Mouse (Mus musculus): Measurements from ENCODE around the gene Gpr18.

Gene Gpr18

GRCm38 (mm10) chr14:121922016-121922415 is 6.4 kb upstream of the Gpr18 start:
- no peak for DNase-seq (ENCODE audit: low spot score)

- DNase-seq (ENCODE audit: low spot score): no peak
Measured at GRCm38 (mm10) chr14:121920511-121921124, 5.0 kb upstream of the Gpr18 start.

GRCm38 (mm10) chr14:121919752-121920151 is 4.2 kb upstream of the Gpr18 start:
- no peak for DNase-seq (ENCODE audit: low spot score)

- no peak for DNase-seq (ENCODE audit: low spot score)
Measured at GRCm38 (mm10) chr14:121918266-121918665, 2.7 kb upstream of the Gpr18 start.

GRCm38 (mm10) chr14:121916311-121917094 is 922 bp upstream of the Gpr18 start:
- DNase-seq (ENCODE audit: low spot score): no peak

DNA sequence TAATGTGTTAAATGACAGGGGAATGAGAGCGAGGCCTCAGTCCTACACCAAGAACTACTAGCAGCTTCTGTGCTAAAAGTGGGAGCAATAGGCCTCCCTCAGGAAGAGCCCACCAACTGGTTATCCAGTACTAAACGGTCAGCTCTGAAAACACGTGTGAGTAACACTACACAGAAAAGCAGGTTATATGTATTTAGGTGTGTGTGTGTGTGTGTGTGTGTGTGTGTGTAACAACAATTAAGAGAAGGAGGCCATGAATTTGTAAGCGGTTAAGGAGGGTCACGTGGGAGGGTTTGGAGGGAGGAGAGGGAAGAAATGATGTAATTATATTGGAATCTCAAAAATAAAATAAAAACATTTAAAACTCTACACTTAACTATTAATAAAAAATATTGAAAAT is 438 bp downstream of the Gpr18 start:
- DNase-seq (ENCODE audit: low spot score): no peak

DNA sequence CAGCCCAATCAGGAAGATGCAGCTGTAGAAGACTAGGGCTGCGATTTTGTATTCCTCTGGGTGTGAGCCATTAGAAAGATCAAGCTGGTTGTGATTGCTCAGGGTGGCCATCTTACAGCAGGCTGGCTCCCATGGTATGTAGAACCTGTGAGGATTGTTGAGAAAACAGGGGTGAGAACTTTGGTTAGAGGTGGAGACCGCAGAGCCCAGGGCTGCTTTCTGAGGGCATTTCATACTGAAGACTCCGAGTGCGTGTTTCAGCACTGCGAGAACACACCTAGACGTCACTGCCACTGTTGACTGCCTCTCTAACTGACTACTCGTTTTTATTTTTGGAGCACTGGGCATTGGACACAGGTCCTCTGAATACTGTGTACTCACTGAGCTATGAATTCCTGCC is 3.1 kb downstream of the Gpr18 start:
- no peak for DNase-seq (ENCODE audit: low spot score)

- DNase-seq (ENCODE audit: low spot score): no peak
Measured at GRCm38 (mm10) chr14:121909868-121910267, 5.7 kb downstream of the Gpr18 start.

- no peak for DNase-seq (ENCODE audit: low spot score)
Measured at GRCm38 (mm10) chr14:121906992-121907681, 8.4 kb downstream of the Gpr18 start.

DNA sequence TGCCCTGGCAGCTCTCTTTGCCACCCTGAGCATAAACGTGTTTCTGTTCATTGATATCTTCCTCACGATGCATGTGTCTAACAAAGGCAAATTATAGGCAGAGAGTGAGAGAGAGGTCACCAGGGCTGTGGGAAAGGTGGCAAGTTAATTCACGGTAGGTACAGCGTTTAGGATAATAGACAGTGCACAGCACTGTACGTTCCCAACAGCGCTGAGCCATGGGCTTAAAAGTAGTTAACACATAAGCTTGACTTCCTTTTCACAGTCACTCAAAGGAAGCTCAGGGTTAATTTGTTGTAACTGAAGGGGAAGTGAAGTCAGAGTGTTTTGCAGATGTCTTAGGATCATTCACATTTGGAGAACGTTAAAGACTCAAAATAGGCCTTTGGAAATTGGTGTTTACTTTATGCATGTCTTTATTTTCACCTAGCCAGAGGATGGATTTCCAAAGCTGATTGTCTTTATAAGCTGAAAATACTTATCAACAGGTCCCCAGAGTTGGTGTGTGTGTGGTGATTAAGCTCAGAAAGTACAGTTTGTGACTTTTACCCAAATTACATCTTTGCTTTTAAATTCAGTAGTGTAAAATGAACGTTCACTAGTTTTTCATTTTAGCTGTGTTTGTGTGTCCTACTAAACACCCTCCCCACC is 9.1 kb downstream of the Gpr18 start:
- DNase-seq (ENCODE audit: low spot score): no peak

GRCm38 (mm10) chr14:121904754-121905153 is 10.8 kb downstream of the Gpr18 start:
- DNase-seq (ENCODE audit: low spot score): no peak

DNA sequence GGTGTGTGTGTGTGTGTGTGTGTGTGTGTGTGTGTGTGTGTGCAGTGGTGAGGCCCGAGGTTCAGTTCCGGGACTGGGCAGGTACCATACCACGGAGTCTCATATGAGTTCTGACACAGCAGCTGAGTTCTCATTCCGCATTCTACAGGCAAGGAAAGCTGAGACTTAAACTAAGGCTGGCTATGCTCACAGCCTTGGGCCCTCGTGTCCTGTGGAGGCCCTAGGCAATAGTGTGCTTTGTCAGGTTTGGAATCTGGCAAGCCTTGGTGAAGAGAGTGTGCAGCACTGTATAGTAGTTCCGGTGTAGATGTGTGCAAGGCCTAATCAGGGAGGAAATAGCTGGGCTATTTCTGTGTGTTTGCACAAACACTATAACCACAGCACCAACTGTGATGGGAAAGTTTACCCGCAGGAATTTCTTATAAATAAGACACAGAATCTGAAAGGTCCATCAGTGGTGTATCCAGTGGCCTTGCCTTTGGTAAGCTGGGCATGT is 12.2 kb downstream of the Gpr18 start:
- DNase-seq (ENCODE audit: low spot score): no peak

DNA sequence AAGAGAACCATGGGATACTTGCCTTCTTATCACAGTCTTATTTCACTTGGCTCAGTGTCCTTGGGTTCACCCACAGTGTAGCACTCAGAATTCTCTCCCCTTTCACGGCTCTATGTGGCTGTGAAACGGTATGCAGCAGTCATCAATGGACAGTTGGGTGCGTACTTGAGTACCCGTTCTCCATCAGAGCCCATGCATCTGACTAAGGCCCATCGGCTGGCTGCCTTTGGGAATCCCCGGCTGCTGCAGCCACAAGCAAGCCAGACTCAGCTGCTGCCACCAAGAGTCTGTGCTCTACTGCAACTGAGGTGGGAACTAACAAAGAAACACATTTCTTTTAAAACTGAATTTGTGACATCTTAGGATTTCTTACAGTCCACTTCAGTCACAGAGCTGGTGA is 14.1 kb downstream of the Gpr18 start:
- no peak for DNase-seq (ENCODE audit: low spot score)

- no peak for DNase-seq (ENCODE audit: low spot score)
Measured at GRCm38 (mm10) chr14:121899071-121899470, 16.5 kb downstream of the Gpr18 start.

GRCm38 (mm10) chr14:121898509-121898908 is 17.1 kb downstream of the Gpr18 start:
- DNase-seq (ENCODE audit: low spot score): no peak

- DNase-seq (ENCODE audit: low spot score): no peak
Measured at GRCm38 (mm10) chr14:121897773-121898172, 17.8 kb downstream of the Gpr18 start.

DNA sequence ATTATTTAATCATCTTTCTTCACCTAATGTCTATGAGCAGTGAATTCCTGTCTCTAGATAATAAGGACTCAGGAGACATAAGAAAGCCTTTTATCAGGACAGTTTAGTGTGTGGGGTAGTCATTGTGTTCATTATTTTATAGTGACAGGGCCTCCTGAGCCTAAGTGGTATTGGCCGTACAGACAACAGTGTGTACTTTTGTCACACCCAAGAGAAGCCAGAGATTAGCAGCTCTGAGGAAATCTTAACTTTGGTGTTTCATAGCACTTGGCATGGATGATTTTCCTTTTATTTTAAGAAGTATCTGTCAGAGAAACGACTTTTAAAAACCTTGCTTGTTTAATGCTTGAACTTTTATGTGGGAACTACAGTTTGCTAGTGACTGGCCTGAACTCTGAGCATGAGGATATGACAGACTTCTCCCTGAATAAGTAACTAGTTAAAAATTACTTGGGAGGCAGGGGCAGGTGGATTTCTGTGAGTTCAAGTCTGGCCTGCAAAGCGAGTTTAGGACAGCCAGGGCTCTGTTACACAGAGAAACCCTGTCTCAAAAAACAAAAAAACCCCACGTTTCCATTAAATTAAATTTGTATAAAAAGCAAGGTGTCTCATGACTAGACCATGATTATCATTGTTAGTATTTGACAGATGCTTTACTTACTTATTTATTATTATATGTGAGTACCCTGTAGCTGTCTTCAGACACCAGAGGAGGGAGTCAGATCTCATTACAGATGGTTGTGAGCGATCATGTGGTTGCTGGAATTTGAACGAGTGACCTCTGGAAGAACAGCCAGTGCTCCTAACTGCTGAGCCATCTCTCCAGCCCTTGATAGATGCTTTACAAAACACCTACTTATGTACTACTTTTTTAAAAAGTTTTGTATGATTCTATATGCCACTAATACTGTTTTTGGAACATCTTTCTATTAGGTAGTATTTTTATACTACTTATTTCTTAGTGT is 19.2 kb downstream of the Gpr18 start:
- DNase-seq (ENCODE audit: low spot score): no peak

DNA sequence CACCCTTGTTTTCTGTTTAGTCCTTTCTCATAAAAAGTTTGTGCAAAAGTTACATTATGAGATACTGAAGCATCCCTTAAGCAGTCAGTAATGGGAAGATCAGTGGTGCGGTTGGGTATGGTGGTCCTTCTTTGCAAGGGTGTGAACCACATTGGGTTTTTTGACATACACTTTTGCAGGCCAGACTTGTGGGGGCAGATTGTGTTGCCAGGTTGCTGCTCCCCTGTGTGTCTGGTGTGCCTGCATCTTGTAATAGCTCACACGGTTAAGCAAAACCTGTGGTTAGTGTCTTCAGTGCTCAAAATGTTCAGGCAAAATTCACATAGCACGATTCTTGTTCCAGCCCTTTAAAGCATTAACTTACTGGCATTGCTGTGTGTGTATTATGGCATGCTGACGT is 20.3 kb downstream of the Gpr18 start:
- no peak for DNase-seq (ENCODE audit: low spot score)

DNA sequence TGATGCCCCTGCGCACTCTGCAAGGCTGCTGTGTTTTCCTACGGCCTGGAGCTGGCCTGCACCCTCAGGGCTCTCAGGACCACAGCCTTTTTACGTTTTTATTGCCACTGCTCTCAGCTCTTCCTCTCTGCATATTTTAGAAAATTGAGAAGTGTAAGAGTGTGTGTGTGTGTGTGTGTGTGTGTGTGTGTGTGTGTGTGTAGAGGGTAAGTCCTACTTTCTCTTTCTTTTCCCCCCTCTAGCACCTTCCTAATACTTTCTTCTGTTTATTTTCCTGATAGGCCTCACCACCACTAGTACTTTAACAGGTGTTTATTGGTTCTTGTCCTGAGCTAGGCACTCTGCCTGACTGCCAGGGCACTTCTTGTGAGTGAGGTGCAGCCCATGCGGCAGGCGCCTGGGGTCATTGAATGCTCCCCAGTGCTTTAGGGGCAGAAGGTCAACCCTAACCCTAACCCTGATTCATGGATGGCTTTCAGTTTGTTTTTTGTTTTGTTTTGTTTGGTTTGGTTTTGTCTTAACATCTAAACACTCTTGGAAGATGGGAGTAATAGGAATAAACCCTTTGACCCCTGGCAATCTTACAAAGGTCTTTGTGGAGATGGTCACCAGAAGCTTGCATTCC is 21.0 kb downstream of the Gpr18 start:
- DNase-seq (ENCODE audit: low spot score): no peak

GRCm38 (mm10) chr14:121893747-121894146 is 21.8 kb downstream of the Gpr18 start:
- no peak for DNase-seq (ENCODE audit: low spot score)

All from urinary bladder, postnatal 10 days (tissue).